Mouse (Mus musculus) stomach, postnatal 0 days (tissue): ENCODE results near the gene Olfr1454.

ENCODE experiments used
- CTCF ChIP-seq: IDR thresholded peaks from 2 replicates; pipeline ENCODE4 v1.5.1; 2016; ENCODE audit warnings: antibody characterized with exemption, low read depth, mild to moderate bottlenecking, moderate library complexity
- EP300 ChIP-seq: optimal IDR thresholded peaks from 2 replicates; pipeline ENCODE3; 2016; ENCODE audit warnings: antibody characterized with exemption

GRCm38 (mm10) chr19:13060310-13060709 is at the start of gene Olfr1454:
- TF ChIP-seq CTCF (no peak), EP300 (no peak)
